Mouse (Mus musculus): ENCODE measurements around the gene 4933425L06Rik. TPM values are rescaled to one million over a fixed set of nuclear protein-coding genes. Genes with fewer than 3 reads are reported as not detected.

4933425L06Rik gene
- total and polyA plus RNA-seq, 2 experiments from 2014 or later: not detected

GRCm38 (mm10) chr13:105089276-105089675 lies 7.4 kb downstream of the 4933425L06Rik start:
- WGBS: 85% methylated on average over 3 of the region's 3 CpGs
- TF ChIP-seq CTCF (IDR thresholded peaks at IDR 0.05; ENCODE audit: low read depth): no peak
- H3K4me1 ChIP-seq (ENCODE audit: insufficient read depth): no peaks in the 10 kb centered on the region
- H3K27me3 ChIP-seq (ENCODE audit: insufficient read depth, low read length): no peaks in the 10 kb centered on the region
- ATAC-seq: no peak
- H3K9ac ChIP-seq: no peak overlapping the region
- no peaks in the 10 kb centered on the region for H3K9me3 ChIP-seq (ENCODE audit: low read length)
- no peak overlapping the region for H3K27ac ChIP-seq (ENCODE audit: low read depth, low read length)
- no peaks in the 10 kb centered on the region for H3K36me3 ChIP-seq (ENCODE audit: insufficient read depth)
- DNase-seq: no peak
- H3K4me3 ChIP-seq (ENCODE audit: low read depth, low read length): no peak overlapping the region
- H3K4me2 ChIP-seq (ENCODE audit: low read depth): no peak overlapping the region

DNA sequence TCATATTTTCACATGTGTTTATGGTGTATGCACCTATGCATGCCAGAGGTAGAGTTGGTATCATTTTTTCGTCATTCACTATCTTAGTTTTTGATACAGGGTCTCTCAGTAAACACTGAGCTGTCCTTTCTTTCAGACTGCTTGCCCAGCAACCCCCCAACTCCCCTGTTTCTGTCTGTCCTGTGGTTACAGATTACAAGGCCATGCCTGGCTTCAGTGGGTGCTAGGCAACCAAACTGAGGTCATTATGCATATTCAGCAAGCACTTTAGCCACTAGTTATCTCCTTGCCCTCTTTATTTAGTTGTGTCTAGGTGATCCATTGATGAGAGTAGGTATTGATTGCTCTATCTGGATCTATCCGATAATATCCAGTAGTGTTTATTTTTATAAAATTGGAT lies 14.4 kb downstream of the 4933425L06Rik start:
- DNase-seq: no peak
- no peaks in the 10 kb centered on the region for H3K9me3 ChIP-seq (ENCODE audit: low read length)
- 86% methylated on average over 2 of the region's 2 CpGs for WGBS

DNA sequence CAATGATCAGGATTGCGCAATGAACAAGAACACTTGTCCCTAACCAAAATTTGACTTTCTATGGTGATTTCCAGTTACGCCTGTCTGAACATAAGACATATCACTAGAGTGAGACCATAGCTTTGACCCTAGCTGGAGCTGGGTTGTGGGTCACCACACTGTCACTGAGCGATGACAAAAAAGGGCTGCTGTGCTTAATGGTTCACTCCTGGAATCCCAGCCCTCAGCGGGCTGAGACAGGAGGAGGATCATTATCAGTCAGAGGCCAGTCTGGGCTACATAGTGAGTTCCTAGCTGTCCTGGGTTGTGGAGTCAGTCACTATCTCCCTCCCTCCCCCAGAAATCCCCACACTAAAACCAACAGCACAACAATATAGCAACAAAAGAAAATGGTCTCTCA lies 18.8 kb downstream of the 4933425L06Rik start:
- H3K36me3 ChIP-seq (ENCODE audit: insufficient read depth): no peaks in the 10 kb centered on the region
- no peak overlapping the region for H3K4me3 ChIP-seq (ENCODE audit: low read depth, low read length)
- H3K27me3 ChIP-seq (ENCODE audit: insufficient read depth, low read length): no peaks in the 10 kb centered on the region
- 92% methylated on average over 4 of the region's 4 CpGs for WGBS
- no peak overlapping the region for H3K9ac ChIP-seq
- DNase-seq (no peak), ATAC-seq (no peak)
- no peak overlapping the region for H3K4me2 ChIP-seq (ENCODE audit: low read depth)
- no peaks in the 10 kb centered on the region for H3K4me1 ChIP-seq (ENCODE audit: insufficient read depth)
- TF ChIP-seq CTCF (IDR thresholded peaks at IDR 0.05; ENCODE audit: low read depth): no peak
- no peak overlapping the region for H3K27ac ChIP-seq (ENCODE audit: low read depth, low read length)
- no peaks in the 10 kb centered on the region for H3K9me3 ChIP-seq (ENCODE audit: low read length)

More for the DNA sequence above, 14.4 kb downstream of the 4933425L06Rik start:
- Histone ChIP-seq H3K27me3 (ENCODE audit: insufficient read depth, low read length) (no peaks in the 10 kb centered on the region), H3K9ac (no peak overlapping the region), H3K27ac (ENCODE audit: low read depth, low read length) (no peak overlapping the region), H3K4me1 (ENCODE audit: insufficient read depth) (no peaks in the 10 kb centered on the region), H3K4me3 (ENCODE audit: low read depth, low read length) (no peak overlapping the region), H3K4me2 (ENCODE audit: low read depth) (no peak overlapping the region), H3K36me3 (ENCODE audit: insufficient read depth) (no peaks in the 10 kb centered on the region)
- ATAC-seq: no peak
- no peak for TF ChIP-seq CTCF (IDR thresholded peaks at IDR 0.05; ENCODE audit: low read depth)

DNA sequence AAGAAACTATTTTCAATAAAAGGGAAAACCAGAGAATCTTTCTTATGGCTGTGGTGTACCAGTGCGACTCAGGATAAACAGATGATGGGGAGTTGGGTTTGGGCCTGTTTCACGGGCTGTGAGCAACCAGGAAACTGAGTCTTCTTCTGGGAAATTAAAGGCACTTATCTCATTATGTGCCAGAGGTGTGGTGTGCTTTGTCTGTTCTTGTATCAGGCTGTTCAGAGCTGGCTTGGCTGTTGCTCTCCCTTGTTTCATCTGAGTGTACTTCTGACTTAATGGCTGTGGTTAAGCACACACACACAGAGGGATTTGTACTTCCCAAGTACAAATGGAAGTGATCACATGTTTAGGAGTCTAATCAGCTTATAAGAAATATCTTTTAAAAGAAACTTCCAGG lies 22.5 kb downstream of the 4933425L06Rik start:
- H3K9me3 ChIP-seq (ENCODE audit: low read length): no peaks in the 10 kb centered on the region
- no peaks in the 10 kb centered on the region for H3K36me3 ChIP-seq (ENCODE audit: insufficient read depth)
- no peak for TF ChIP-seq CTCF (IDR thresholded peaks at IDR 0.05; ENCODE audit: low read depth)
- no peak for DNase-seq
- no peaks in the 10 kb centered on the region for H3K27me3 ChIP-seq (ENCODE audit: insufficient read depth, low read length)
- no peak overlapping the region for H3K9ac ChIP-seq
- 83% methylated on average over 2 of the region's 2 CpGs for WGBS
- H3K27ac ChIP-seq (ENCODE audit: low read depth, low read length): no peak overlapping the region
- no peak overlapping the region for H3K4me3 ChIP-seq (ENCODE audit: low read depth, low read length)
- no peak for ATAC-seq
- no peak overlapping the region for H3K4me2 ChIP-seq (ENCODE audit: low read depth)
- H3K4me1 ChIP-seq (ENCODE audit: insufficient read depth): no peaks in the 10 kb centered on the region

- Histone ChIP-seq H3K27me3 (ENCODE audit: insufficient read depth, low read length) (no peaks in the 10 kb centered on the region), H3K4me1 (ENCODE audit: insufficient read depth) (no peaks in the 10 kb centered on the region), H3K9me3 (ENCODE audit: low read length) (no peaks in the 10 kb centered on the region), H3K4me2 (ENCODE audit: low read depth) (no peak overlapping the region), H3K4me3 (ENCODE audit: low read depth, low read length) (no peak overlapping the region), H3K9ac (no peak overlapping the region), H3K36me3 (ENCODE audit: insufficient read depth) (no peaks in the 10 kb centered on the region), H3K27ac (ENCODE audit: low read depth, low read length) (no peak overlapping the region)
- no peak for ATAC-seq
- no peak for DNase-seq
- no peak for TF ChIP-seq CTCF (IDR thresholded peaks at IDR 0.05; ENCODE audit: low read depth)
- 90% methylated on average over 6 of the region's 6 CpGs for WGBS
Measured at GRCm38 (mm10) chr13:105111599-105111998, 29.7 kb downstream of the 4933425L06Rik start.

DNA sequence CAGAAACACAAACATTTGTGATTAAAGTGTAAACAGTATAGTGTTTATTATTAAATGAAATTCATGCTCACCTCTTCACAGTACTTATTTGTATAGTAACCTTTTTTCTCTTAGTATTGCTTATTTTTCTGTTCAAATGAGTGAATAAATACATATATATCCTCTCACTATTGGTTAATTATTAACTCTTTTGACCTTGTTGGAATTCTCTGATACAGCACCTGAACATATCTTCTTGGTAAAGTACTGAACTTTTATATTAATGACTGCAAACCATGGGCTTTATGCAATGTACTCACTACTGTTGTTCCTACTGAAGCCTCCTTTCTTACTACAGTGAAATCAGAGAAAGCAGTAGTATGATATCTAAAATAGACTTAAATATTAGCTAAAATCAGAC lies 39.7 kb downstream of the 4933425L06Rik start:
- Histone ChIP-seq H3K27ac (ENCODE audit: low read depth, low read length) (no peak overlapping the region), H3K27me3 (ENCODE audit: insufficient read depth, low read length) (no peaks in the 10 kb centered on the region), H3K4me3 (ENCODE audit: low read depth, low read length) (no peak overlapping the region), H3K4me2 (ENCODE audit: low read depth) (no peak overlapping the region), H3K36me3 (ENCODE audit: insufficient read depth) (no peaks in the 10 kb centered on the region), H3K9ac (no peak overlapping the region), H3K9me3 (ENCODE audit: low read length) (no peaks in the 10 kb centered on the region), H3K4me1 (ENCODE audit: insufficient read depth) (no peaks in the 10 kb centered on the region)
- TF ChIP-seq CTCF (IDR thresholded peaks at IDR 0.05; ENCODE audit: low read depth): no peak
- ATAC-seq (no peak), DNase-seq (no peak)

GRCm38 (mm10) chr13:105122092-105122491 lies 40.2 kb downstream of the 4933425L06Rik start:
- no peak overlapping the region for H3K4me2 ChIP-seq (ENCODE audit: low read depth)
- H3K36me3 ChIP-seq (ENCODE audit: insufficient read depth): no peaks in the 10 kb centered on the region
- no peak for TF ChIP-seq CTCF (IDR thresholded peaks at IDR 0.05; ENCODE audit: low read depth)
- no peak for ATAC-seq
- no peaks in the 10 kb centered on the region for H3K4me1 ChIP-seq (ENCODE audit: insufficient read depth)
- H3K27ac ChIP-seq (ENCODE audit: low read depth, low read length): no peak overlapping the region
- H3K4me3 ChIP-seq (ENCODE audit: low read depth, low read length): no peak overlapping the region
- no peak overlapping the region for H3K9ac ChIP-seq
- no peaks in the 10 kb centered on the region for H3K9me3 ChIP-seq (ENCODE audit: low read length)
- 96% methylated on average over 3 of the region's 3 CpGs for WGBS
- H3K27me3 ChIP-seq (ENCODE audit: insufficient read depth, low read length): no peaks in the 10 kb centered on the region
- no peak for DNase-seq

DNA sequence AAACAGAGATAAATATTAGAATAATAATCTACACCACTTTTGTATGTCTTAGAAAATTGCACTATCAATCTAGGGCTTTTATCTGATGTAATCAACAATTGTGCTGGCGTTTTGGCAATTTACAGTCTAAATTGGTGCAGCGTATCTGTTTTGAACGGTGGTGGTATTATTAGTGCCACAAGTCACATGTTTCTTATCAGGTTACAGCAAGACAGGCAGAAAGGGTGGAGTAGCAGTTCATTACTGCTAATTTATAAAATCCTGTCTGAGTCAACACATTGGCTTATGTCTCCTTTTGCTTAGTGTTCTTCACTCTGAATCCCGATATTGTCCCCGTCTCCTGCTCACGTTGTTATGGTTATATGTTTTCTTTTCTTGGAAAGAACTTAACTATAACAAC lies 48.2 kb downstream of the 4933425L06Rik start:
- Histone ChIP-seq H3K36me3 (ENCODE audit: insufficient read depth) (no peaks in the 10 kb centered on the region), H3K4me3 (ENCODE audit: low read depth, low read length) (no peak overlapping the region), H3K9ac (no peak overlapping the region), H3K4me2 (ENCODE audit: low read depth) (no peak overlapping the region), H3K9me3 (ENCODE audit: low read length) (no peaks in the 10 kb centered on the region), H3K27me3 (ENCODE audit: insufficient read depth, low read length) (no peaks in the 10 kb centered on the region), H3K4me1 (ENCODE audit: insufficient read depth) (no peaks in the 10 kb centered on the region), H3K27ac (ENCODE audit: low read depth, low read length) (no peak overlapping the region)
- TF ChIP-seq CTCF (IDR thresholded peaks at IDR 0.05; ENCODE audit: low read depth): no peak
- DNase-seq (no peak), ATAC-seq (no peak)
- 76% methylated on average over 6 of the region's 6 CpGs for WGBS
